Mouse (Mus musculus) forebrain, embryonic 11.5 days (tissue): ENCODE results near the gene Nupr1. TPM values are rescaled to one million over a fixed set of nuclear protein-coding genes. Genes with fewer than 3 reads are reported as not detected.

Source experiments
- ATAC-seq: fragments of 200-750 bp; cut with Nextera tagmentation; replicated peaks from 2 replicates; pipeline ENCODE4 v1.8.0; 2017; ENCODE audit warnings: moderate TSS enrichment; ENCODE audit not compliant: low FRiP score
- DNase-seq: peaks from one replicate; pipeline ENCODE4 v3.0.0-alpha.2; 2017; ENCODE audit warnings: low spot score
- H3K27ac ChIP-seq: fragments of 300-500 bp; sonication (generic); 2 replicates; pipeline ENCODE4 v1.5.1; 2014; ENCODE audit warnings: low read depth, low read length
- H3K27me3 ChIP-seq: fragments of 300-500 bp; sonication (generic); 2 replicates; pipeline ENCODE4 v1.6.1; 2014; ENCODE audit warnings: mild to moderate bottlenecking, low read length, mixed read lengths; ENCODE audit not compliant: control insufficient read depth, insufficient read depth
- H3K36me3 ChIP-seq: fragments of 300-500 bp; sonication (generic); 2 replicates; pipeline ENCODE4 v1.6.1; 2014; ENCODE audit warnings: mild to moderate bottlenecking, low read length, moderate library complexity, mixed read lengths; ENCODE audit not compliant: control insufficient read depth, insufficient read depth
- H3K4me1 ChIP-seq: fragments of 300-500 bp; sonication (generic); replicated peaks from 2 replicates; pipeline ENCODE4 v1.6.1; 2014; ENCODE audit warnings: low read length, mixed read lengths; ENCODE audit not compliant: control insufficient read depth, insufficient read depth
- H3K4me2 ChIP-seq: fragments of 300-500 bp; sonication (generic); 2 replicates; pipeline ENCODE4 v1.6.1; 2014; ENCODE audit warnings: low read depth, mild to moderate bottlenecking, low read length, moderate library complexity, mixed read lengths; ENCODE audit not compliant: severe bottlenecking
- H3K4me3 ChIP-seq: fragments of 300-500 bp; sonication (generic); 2 replicates; pipeline ENCODE4 v1.5.1; 2014; ENCODE audit warnings: low read depth, low read length
- H3K9ac ChIP-seq: fragments of 300-500 bp; sonication (generic); 2 replicates; pipeline ENCODE4 v1.6.1; 2014; ENCODE audit warnings: low read length
- H3K9me3 ChIP-seq: fragments of 300-500 bp; sonication (generic); 2 replicates; pipeline ENCODE4 v1.6.1; 2016; ENCODE audit warnings: low read length, mixed read lengths; ENCODE audit not compliant: control insufficient read depth
- WGBS: fragments of 180-500 bp; shearing (Covaris S2); extraction: QIAGEN DNeasy Blood & Tissue Kit; methylation state at CpG from one replicate; pipeline ENCODE4 v1.1.7; 2014; 5-methylcytosine and 5-hydroxymethylcytosine counted together
- polyA plus RNA-seq: library from polyadenylated mRNA; unstranded; fragments of >200 nt; fragmentation: Nextera tagmentation; extraction: Ambion mirVana; gene quantifications from 2 replicates; pipeline ENCODE4 v1.2.1, GENCODE M21; 2014

Gene Nupr1
- polyA plus RNA-seq, 1 experiment from 2014 or later = 3.2 TPM

- DNase-seq = no peak
- 47% methylated on average over 5 of the region's 5 CpGs for WGBS
- H3K9me3 ChIP-seq = no peaks in the 10 kb centered on the region
- no peak overlapping the region for H3K9ac ChIP-seq
- H3K27me3 ChIP-seq = no peaks in the 10 kb centered on the region
- H3K36me3 ChIP-seq = no peaks in the 10 kb centered on the region
- H3K4me2 ChIP-seq = no peak overlapping the region
- ATAC-seq = no peak
- H3K27ac ChIP-seq = no peak overlapping the region
- H3K4me1 ChIP-seq = no peaks in the 10 kb centered on the region
- H3K4me3 ChIP-seq = no peak overlapping the region
These were observed 28.8 kb downstream of the Nupr1 start for GRCm38 (mm10) chr7:126601896-126602295.

GRCm38 (mm10) chr7:126598919-126599318 is 31.7 kb downstream of the Nupr1 start:
- no peak for ATAC-seq

GRCm38 (mm10) chr7:126596414-126596813 is 34.2 kb downstream of the Nupr1 start:
- WGBS = 69% methylated on average over 6 of the region's 6 CpGs
- no peak overlapping the region for H3K9ac ChIP-seq
- no peaks in the 10 kb centered on the region for H3K27me3 ChIP-seq
- no peaks in the 10 kb centered on the region for H3K4me1 ChIP-seq
- DNase-seq (no peak), ATAC-seq (no peak)
- no peak overlapping the region for H3K4me2 ChIP-seq
- H3K27ac ChIP-seq = no peak overlapping the region
- H3K4me3 ChIP-seq = no peak overlapping the region
- H3K9me3 ChIP-seq = no peaks in the 10 kb centered on the region
- no peaks in the 10 kb centered on the region for H3K36me3 ChIP-seq

More at GRCm38 (mm10) chr7:126598919-126599318, 31.7 kb downstream of the Nupr1 start:
- no peak for DNase-seq
- Histone ChIP-seq H3K36me3 (no peaks in the 10 kb centered on the region), H3K9ac (no peak overlapping the region), H3K27me3 (no peaks in the 10 kb centered on the region), H3K27ac (no peak overlapping the region), H3K4me1 (no peaks in the 10 kb centered on the region), H3K4me3 (no peak overlapping the region), H3K9me3 (no peaks in the 10 kb centered on the region), H3K4me2 (no peak overlapping the region)
- WGBS = 82% methylated on average over 6 of the region's 6 CpGs

GRCm38 (mm10) chr7:126595890-126596289 is 34.8 kb downstream of the Nupr1 start:
- Histone ChIP-seq H3K27ac (no peak overlapping the region), H3K36me3 (no peaks in the 10 kb centered on the region), H3K4me3 (no peak overlapping the region), H3K4me1 (no peaks in the 10 kb centered on the region), H3K9me3 (no peaks in the 10 kb centered on the region), H3K9ac (no peak overlapping the region), H3K27me3 (no peaks in the 10 kb centered on the region), H3K4me2 (no peak overlapping the region)
- WGBS = 77% methylated on average over 5 of the region's 5 CpGs
- DNase-seq (no peak), ATAC-seq (no peak)

- no peaks in the 10 kb centered on the region for H3K4me1 ChIP-seq
- no peak within 1 kb of the TSS for H3K4me2 ChIP-seq
- ATAC-seq (no peak), DNase-seq (no peak)
- 84% methylated on average over 11 of the region's 11 CpGs for WGBS
- H3K4me3 ChIP-seq = no peak within 1 kb of the TSS
- H3K27ac ChIP-seq = no peak within 1 kb of the TSS
- no peaks in the 10 kb centered on the region for H3K36me3 ChIP-seq
- no peaks in the 10 kb centered on the region for H3K27me3 ChIP-seq
- H3K9ac ChIP-seq = no peak within 1 kb of the TSS
- H3K9me3 ChIP-seq = no peaks in the 10 kb centered on the region
These were observed 35.6 kb downstream of the Nupr1 start, which contains the start of gene Il27 for GRCm38 (mm10) chr7:126594862-126595561. Gene Il27, minus strand, starts transcription at chr7:126594941.

GRCm38 (mm10) chr7:126587779-126588178 is 42.9 kb downstream of the Nupr1 start:
- ATAC-seq (peak; percentile 52; the same call in 1 of the 2 replicates), DNase-seq (peak; percentile 85)
- no peak overlapping the region for H3K4me3 ChIP-seq
- no peak overlapping the region for H3K27ac ChIP-seq
- no peaks in the 10 kb centered on the region for H3K9me3 ChIP-seq
- H3K4me2 ChIP-seq = peak overlapping the region; percentile 37; the same call in 1 of the 2 replicates
- H3K36me3 ChIP-seq = no peaks in the 10 kb centered on the region
- peak overlapping the region; percentile 58 for H3K9ac ChIP-seq
- H3K27me3 ChIP-seq = peaks cover 4% of the 10 kb centered on the region
- WGBS = 2% methylated on average over 16 of the region's 16 CpGs
- no peaks in the 10 kb centered on the region for H3K4me1 ChIP-seq

- no peak for ATAC-seq
- H3K4me1 ChIP-seq = no peaks in the 10 kb centered on the region
- no peaks in the 10 kb centered on the region for H3K36me3 ChIP-seq
- no peak for DNase-seq
- H3K27me3 ChIP-seq = peaks cover 4% of the 10 kb centered on the region
- no peak overlapping the region for H3K27ac ChIP-seq
- H3K9ac ChIP-seq = no peak overlapping the region
- WGBS = 73% methylated on average over 8 of the region's 8 CpGs
- no peak overlapping the region for H3K4me2 ChIP-seq
- H3K9me3 ChIP-seq = no peaks in the 10 kb centered on the region
- H3K4me3 ChIP-seq = no peak overlapping the region
These were observed 43.8 kb downstream of the Nupr1 start for GRCm38 (mm10) chr7:126586839-126587238.

- ATAC-seq (no peak), DNase-seq (no peak)
- peaks cover 4% of the 10 kb centered on the region for H3K27me3 ChIP-seq
- WGBS = 76% methylated on average over 6 of the region's 6 CpGs
- H3K36me3 ChIP-seq = no peaks in the 10 kb centered on the region
- no peak within 1 kb of the TSS for H3K27ac ChIP-seq
- no peaks in the 10 kb centered on the region for H3K9me3 ChIP-seq
- no peaks in the 10 kb centered on the region for H3K4me1 ChIP-seq
- no peak within 1 kb of the TSS for H3K4me2 ChIP-seq
- no peak within 1 kb of the TSS for H3K9ac ChIP-seq
- no peak within 1 kb of the TSS for H3K4me3 ChIP-seq
These were observed 44.9 kb downstream of the Nupr1 start, which contains the start of gene Cln3 for GRCm38 (mm10) chr7:126585717-126586116. Gene Cln3, minus strand, starts transcription at chr7:126585817.

GRCm38 (mm10) chr7:126584506-126584977 is 46.1 kb downstream of the Nupr1 start, which contains the start of gene Apobr:
Gene Apobr, plus strand, starts transcription at chr7:126584942.
- H3K27me3 ChIP-seq = peaks cover 4% of the 10 kb centered on the region

More at GRCm38 (mm10) chr7:126584506-126584977, 46.1 kb downstream of the Nupr1 start, which contains the start of gene Apobr:
- 80% methylated on average over 8 of the region's 8 CpGs for WGBS
- DNase-seq = no peak
- Histone ChIP-seq H3K4me2 (peak within 1 kb of the TSS; percentile 56; the same call in 1 of the 2 replicates), H3K4me3 (0 out of 2 replicates have a peak within 1 kb of the TSS, but pooled peaks have one; percentile 48), H3K27ac (no peak within 1 kb of the TSS), H3K9ac (peak within 1 kb of the TSS; percentile 35; the same call in 1 of the 2 replicates), H3K36me3 (no peaks in the 10 kb centered on the region), H3K9me3 (no peaks in the 10 kb centered on the region), H3K4me1 (no peaks in the 10 kb centered on the region)
- ATAC-seq = no peak
